Mouse (Mus musculus) intestine, embryonic 15.5 days (tissue): ENCODE measurements around the gene Gabrr2. TPM values are rescaled to one million over a fixed set of nuclear protein-coding genes. Genes with fewer than 3 reads are reported as not detected.

Source experiments
- ATAC-seq: fragments of 200-750 bp; cut with Nextera tagmentation; 2 replicates; pipeline ENCODE4 v1.8.0; 2017; ENCODE audit warnings: moderate TSS enrichment, moderate library complexity
- H3K27ac ChIP-seq: fragments of 300-500 bp; sonication (generic); 2 replicates; pipeline ENCODE4 v1.5.1; 2015; ENCODE audit warnings: mild to moderate bottlenecking, inconsistent platforms
- H3K27me3 ChIP-seq: fragments of 300-500 bp; sonication (generic); replicated peaks from 2 replicates; pipeline ENCODE4 v1.6.1; 2015; ENCODE audit warnings: inconsistent platforms
- H3K36me3 ChIP-seq: fragments of 300-500 bp; sonication (generic); 2 replicates; pipeline ENCODE4 v1.6.1; 2015; ENCODE audit warnings: inconsistent platforms
- H3K4me1 ChIP-seq: fragments of 300-500 bp; sonication (generic); replicated peaks from 2 replicates; pipeline ENCODE4 v1.6.1; 2015; ENCODE audit warnings: inconsistent platforms
- H3K4me2 ChIP-seq: fragments of 300-500 bp; sonication (generic); replicated peaks from 2 replicates; pipeline ENCODE4 v1.6.1; 2015; ENCODE audit warnings: mild to moderate bottlenecking, inconsistent platforms
- H3K4me3 ChIP-seq: fragments of 300-500 bp; sonication (generic); replicated peaks from 2 replicates; pipeline ENCODE4 v1.5.1; 2015; ENCODE audit warnings: inconsistent platforms
- H3K9ac ChIP-seq: fragments of 300-500 bp; sonication (generic); 2 replicates; pipeline ENCODE4 v1.6.1; 2015; ENCODE audit warnings: inconsistent platforms
- H3K9me3 ChIP-seq: fragments of 300-500 bp; sonication (generic); 2 replicates; pipeline ENCODE4 v1.6.1; 2016; ENCODE audit warnings: inconsistent platforms
- WGBS: fragments of 180-500 bp; shearing (Covaris S2); methylation state at CpG from one replicate; pipeline ENCODE4 v1.1.7; 2015; 5-methylcytosine and 5-hydroxymethylcytosine counted together
- polyA plus RNA-seq: library from polyadenylated mRNA; unstranded; fragments of >200 nt; fragmentation: Nextera tagmentation; extraction: Ambion mirVana; gene quantifications from 2 replicates; pipeline ENCODE4 v1.2.1, GENCODE M21; 2015

Gabrr2 gene
- polyA plus RNA-seq, result 0.08 and 0.25 TPM in 2 replicates

DNA sequence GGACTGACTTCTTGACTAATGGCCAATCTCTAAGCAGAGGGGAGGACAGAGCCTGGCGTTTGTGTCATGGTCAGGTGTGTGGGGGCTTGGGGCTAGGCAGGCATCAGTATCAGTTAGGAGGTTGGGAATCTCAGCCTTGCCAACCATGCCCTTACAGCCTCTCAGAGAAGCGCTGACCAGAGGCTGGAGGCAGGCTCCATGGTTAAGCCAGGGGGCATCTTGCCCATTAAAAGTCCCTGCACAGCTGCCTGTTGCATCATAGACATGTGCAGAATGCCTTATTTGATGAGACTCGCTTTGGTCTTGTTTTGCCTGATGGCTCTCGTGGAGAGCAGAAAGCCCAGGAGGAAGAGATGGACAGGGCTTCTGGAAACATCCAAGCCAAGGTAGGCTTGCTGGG, at the start of gene Gabrr2:
Gene Gabrr2 (plus strand): TSS at position 19 of the 400 bp plus-strand sequence.
- no peak for ATAC-seq
- no peak within 1 kb of the TSS for H3K4me2 ChIP-seq
- WGBS, result 84% methylated on average over 4 of the region's 4 CpGs
- H3K27me3 ChIP-seq, result no peaks in the 10 kb centered on the region
- no peak within 1 kb of the TSS for H3K9ac ChIP-seq
- no peaks in the 10 kb centered on the region for H3K36me3 ChIP-seq
- no peaks in the 10 kb centered on the region for H3K4me1 ChIP-seq
- H3K27ac ChIP-seq, result no peak within 1 kb of the TSS
- H3K4me3 ChIP-seq, result no peak within 1 kb of the TSS
- H3K9me3 ChIP-seq, result no peaks in the 10 kb centered on the region

- Histone ChIP-seq H3K9ac (no peak overlapping the region), H3K36me3 (no peaks in the 10 kb centered on the region), H3K4me3 (no peak overlapping the region), H3K27me3 (no peaks in the 10 kb centered on the region), H3K27ac (no peak overlapping the region), H3K4me2 (no peak overlapping the region), H3K9me3 (no peaks in the 10 kb centered on the region), H3K4me1 (no peaks in the 10 kb centered on the region)
- 52% methylated on average over 9 of the region's 9 CpGs for WGBS
- peak; percentile 90 for ATAC-seq
Measured at GRCm38 (mm10) chr4:33018361-33018999, 44.3 kb upstream of the Gabrr2 start.

- 76% methylated on average over 8 of the region's 8 CpGs for WGBS
- Histone ChIP-seq H3K27ac (no peak overlapping the region), H3K9ac (no peak overlapping the region), H3K4me1 (no peaks in the 10 kb centered on the region), H3K4me2 (no peak overlapping the region), H3K36me3 (no peaks in the 10 kb centered on the region; the same call in 1 of the 2 replicates), H3K27me3 (no peaks in the 10 kb centered on the region), H3K4me3 (no peak overlapping the region), H3K9me3 (no peaks in the 10 kb centered on the region)
- no peak for ATAC-seq
Measured at GRCm38 (mm10) chr4:33024420-33024819, 38.4 kb upstream of the Gabrr2 start.

GRCm38 (mm10) chr4:33029104-33029503, 33.7 kb upstream of the Gabrr2 start:
- H3K36me3 ChIP-seq, result no peaks in the 10 kb centered on the region; the same call in 1 of the 2 replicates
- no peak overlapping the region for H3K4me3 ChIP-seq
- H3K27ac ChIP-seq, result no peak overlapping the region
- peaks cover 7% of the 10 kb centered on the region; the same call in 1 of the 2 replicates for H3K4me1 ChIP-seq
- no peak for ATAC-seq
- H3K27me3 ChIP-seq, result no peaks in the 10 kb centered on the region
- H3K9ac ChIP-seq, result no peak overlapping the region
- no peaks in the 10 kb centered on the region for H3K9me3 ChIP-seq
- no peak overlapping the region for H3K4me2 ChIP-seq
- WGBS, result 88% methylated on average over 7 of the region's 7 CpGs

- H3K9me3 ChIP-seq, result no peaks in the 10 kb centered on the region
- ATAC-seq, result peak; percentile 81
- no peaks in the 10 kb centered on the region for H3K27me3 ChIP-seq
Measured at GRCm38 (mm10) chr4:33030264-33031194, 32.3 kb upstream of the Gabrr2 start.

DNA sequence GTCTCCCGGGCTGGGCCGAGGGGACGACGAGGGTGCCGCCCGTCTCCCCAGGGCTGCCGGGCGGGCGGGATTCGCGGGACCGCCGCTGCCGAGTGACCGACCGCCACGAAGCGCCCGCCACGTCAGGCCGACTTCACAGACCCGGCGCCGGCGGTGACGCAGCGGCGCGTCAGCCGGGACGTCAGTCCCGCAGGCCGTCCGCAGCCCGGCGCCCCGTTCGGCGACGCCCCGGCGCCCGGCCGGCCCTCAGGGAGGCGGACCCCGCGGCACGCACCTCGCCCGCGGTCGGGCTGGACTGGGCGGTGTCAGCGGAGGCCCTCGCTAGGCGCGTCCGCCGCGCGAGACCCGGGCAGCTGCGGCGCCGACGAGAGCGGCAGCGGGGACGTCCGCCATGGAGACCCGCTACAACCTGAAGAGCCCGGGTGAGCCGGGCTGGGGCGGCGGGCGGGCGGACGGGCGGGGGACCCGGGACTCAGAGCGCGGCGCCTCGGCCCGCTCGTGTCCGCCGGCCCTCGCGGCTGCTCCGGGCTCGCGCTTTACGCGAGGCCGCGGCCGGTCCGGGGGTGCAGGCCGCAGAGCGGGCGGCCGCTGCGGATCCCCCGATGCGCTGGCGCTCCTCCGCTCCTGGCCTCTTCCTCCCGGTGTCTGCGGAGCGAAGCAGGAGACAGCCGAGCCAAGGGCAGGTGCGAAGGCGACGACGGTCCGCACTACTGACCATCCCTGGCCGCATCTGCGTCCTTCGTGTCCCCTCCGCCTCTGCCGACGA, 31.4 kb upstream of the Gabrr2 start, which contains the start of gene Ube2j1:
Gene Ube2j1 (plus strand): TSS at position 222 of the 766 bp plus-strand sequence.
- ATAC-seq, result peak; percentile 100
- under 1% methylated on average over 119 of the region's 123 CpGs for whole genome bisulfite sequencing
- Histone ChIP-seq H3K9ac (peak within 1 kb of the TSS; percentile 92), H3K27me3 (no peaks in the 10 kb centered on the region), H3K4me3 (peak within 1 kb of the TSS; percentile 75), H3K4me2 (peak within 1 kb of the TSS; percentile 67), H3K9me3 (no peaks in the 10 kb centered on the region), H3K36me3 (no peaks in the 10 kb centered on the region; the same call in 1 of the 2 replicates), H3K4me1 (peaks cover 10% of the 10 kb centered on the region; the same call in 1 of the 2 replicates), H3K27ac (peak within 1 kb of the TSS; percentile 94)

More at GRCm38 (mm10) chr4:33030264-33031194, 32.3 kb upstream of the Gabrr2 start:
- Histone ChIP-seq H3K9ac (peak overlapping the region; percentile 92), H3K4me2 (peak overlapping the region; percentile 67), H3K4me3 (peak overlapping the region; percentile 75), H3K4me1 (peaks cover 10% of the 10 kb centered on the region; the same call in 1 of the 2 replicates), H3K27ac (peak overlapping the region; percentile 94), H3K36me3 (no peaks in the 10 kb centered on the region; the same call in 1 of the 2 replicates)
- WGBS, result 4% methylated on average over 55 of the region's 55 CpGs

DNA sequence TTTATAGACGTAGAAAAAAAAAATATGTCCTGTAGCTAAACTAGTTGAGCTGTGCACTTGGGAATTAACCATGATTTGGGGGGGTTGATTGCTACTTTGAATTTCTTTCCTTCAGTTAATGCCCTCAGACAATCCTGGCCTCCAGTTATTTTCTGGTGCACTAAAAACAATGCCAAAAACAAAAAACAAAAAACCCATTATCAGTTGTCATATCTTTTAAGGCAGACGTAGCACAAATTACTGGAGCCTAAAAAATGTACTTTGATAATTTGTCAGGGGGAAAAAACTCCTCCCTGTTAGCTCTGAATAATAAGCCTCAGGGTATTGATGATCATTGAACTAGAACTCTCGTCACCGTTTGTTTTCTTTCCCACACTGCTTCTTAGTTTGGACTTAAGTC, 30.8 kb upstream of the Gabrr2 start:
- Histone ChIP-seq H3K9ac (peak overlapping the region; percentile 92), H3K9me3 (no peaks in the 10 kb centered on the region), H3K27me3 (no peaks in the 10 kb centered on the region), H3K4me2 (peak overlapping the region; percentile 61), H3K36me3 (no peaks in the 10 kb centered on the region; the same call in 1 of the 2 replicates), H3K4me3 (peak overlapping the region; percentile 75), H3K27ac (no peak overlapping the region), H3K4me1 (peaks cover 10% of the 10 kb centered on the region; the same call in 1 of the 2 replicates)
- WGBS, result 19% methylated on average over 4 of the region's 4 CpGs
- no peak for ATAC-seq

GRCm38 (mm10) chr4:33033515-33033914, 29.3 kb upstream of the Gabrr2 start:
- Histone ChIP-seq H3K9me3 (no peaks in the 10 kb centered on the region), H3K4me1 (peaks cover 10% of the 10 kb centered on the region; the same call in 1 of the 2 replicates), H3K9ac (no peak overlapping the region), H3K4me3 (no peak overlapping the region), H3K4me2 (no peak overlapping the region), H3K27ac (no peak overlapping the region), H3K36me3 (no peaks in the 10 kb centered on the region), H3K27me3 (no peaks in the 10 kb centered on the region)
- 57% methylated on average over 6 of the region's 6 CpGs for WGBS
- no peak for ATAC-seq

GRCm38 (mm10) chr4:33039826-33040225, 23.0 kb upstream of the Gabrr2 start:
- Histone ChIP-seq H3K9me3 (no peaks in the 10 kb centered on the region), H3K4me1 (no peaks in the 10 kb centered on the region), H3K27ac (no peak overlapping the region), H3K27me3 (no peaks in the 10 kb centered on the region), H3K4me3 (no peak overlapping the region), H3K4me2 (no peak overlapping the region), H3K9ac (no peak overlapping the region), H3K36me3 (peaks cover 13% of the 10 kb centered on the region)
- 88% methylated on average over 4 of the region's 4 CpGs for WGBS
- no peak for ATAC-seq

- 92% methylated on average over 11 of the region's 11 CpGs for WGBS
- ATAC-seq, result no peak
- H3K36me3 ChIP-seq, result peaks cover 29% of the 10 kb centered on the region
Measured at GRCm38 (mm10) chr4:33049601-33050000, 13.2 kb upstream of the Gabrr2 start.

GRCm38 (mm10) chr4:33052055-33052454, 10.7 kb upstream of the Gabrr2 start:
- Histone ChIP-seq H3K27ac (no peak overlapping the region), H3K36me3 (peaks cover 16% of the 10 kb centered on the region; the same call in 1 of the 2 replicates), H3K4me1 (no peaks in the 10 kb centered on the region), H3K9ac (no peak overlapping the region), H3K9me3 (no peaks in the 10 kb centered on the region), H3K4me3 (no peak overlapping the region), H3K4me2 (no peak overlapping the region), H3K27me3 (no peaks in the 10 kb centered on the region)
- 86% methylated on average over 3 of the region's 3 CpGs for WGBS
- ATAC-seq, result no peak

More at GRCm38 (mm10) chr4:33049601-33050000, 13.2 kb upstream of the Gabrr2 start:
- no peak overlapping the region for H3K4me2 ChIP-seq
- H3K27ac ChIP-seq, result no peak overlapping the region
- H3K4me3 ChIP-seq, result no peak overlapping the region
- H3K9me3 ChIP-seq, result no peaks in the 10 kb centered on the region
- H3K9ac ChIP-seq, result no peak overlapping the region
- H3K4me1 ChIP-seq, result no peaks in the 10 kb centered on the region
- H3K27me3 ChIP-seq, result no peaks in the 10 kb centered on the region
